Mouse (Mus musculus): ENCODE measurements around the gene Farsa. TPM values are rescaled to one million over a fixed set of nuclear protein-coding genes. Genes with fewer than 3 reads are reported as not detected.
"Not testable (repeated sequence)": the region's sequence is repeated elsewhere in the genome, so short reads cannot be mapped to it uniquely, and the experiment has no call there.

Gene Farsa
- total and polyA plus RNA-seq, 3 experiments = 39.6 to 182 (median 152) TPM

GRCm38 (mm10) chr8:84823653-84824052 lies 33.1 kb upstream of the Farsa start:
- H3K27me3 ChIP-seq (ENCODE audit: insufficient read depth, low read length) = no peaks in the 10 kb centered on the region
- peaks cover 9% of the 10 kb centered on the region for H3K36me3 ChIP-seq (replicated peaks)
- no peak for ATAC-seq (ENCODE audit: extremely low read depth, insufficient number of reproducible peaks, low FRiP score, poor library complexity, severe bottlenecking)
- H3K4me1 ChIP-seq (ENCODE audit: insufficient read depth, low read depth, low read length) = peaks cover 30% of the 10 kb centered on the region
- no peaks in the 10 kb centered on the region for H3K9me3 ChIP-seq (replicated peaks)
- no peak for TF ChIP-seq TAL1 (conservative IDR thresholded peaks at IDR 0.05; ENCODE audit: low read depth, low read length)
- no peak for TF ChIP-seq GATA1 (IDR thresholded peaks at IDR 0.05; ENCODE audit: borderline replicate concordance, low read length)
- TF ChIP-seq POLR2AphosphoS5 (IDR thresholded peaks at IDR 0.05; ENCODE audit: insufficient replicate concordance, low read depth, low read length) = no peak
- peak; percentile 77 for TF ChIP-seq CTCF (IDR thresholded peaks at IDR 0.05; ENCODE audit: low read depth, low read length)
- H3K4me3 ChIP-seq (ENCODE audit: low read depth, low read length) = no peak overlapping the region; the same call in 1 of the 2 replicates
- DNase-seq (ENCODE audit: low spot score) = peak; percentile 68

DNA sequence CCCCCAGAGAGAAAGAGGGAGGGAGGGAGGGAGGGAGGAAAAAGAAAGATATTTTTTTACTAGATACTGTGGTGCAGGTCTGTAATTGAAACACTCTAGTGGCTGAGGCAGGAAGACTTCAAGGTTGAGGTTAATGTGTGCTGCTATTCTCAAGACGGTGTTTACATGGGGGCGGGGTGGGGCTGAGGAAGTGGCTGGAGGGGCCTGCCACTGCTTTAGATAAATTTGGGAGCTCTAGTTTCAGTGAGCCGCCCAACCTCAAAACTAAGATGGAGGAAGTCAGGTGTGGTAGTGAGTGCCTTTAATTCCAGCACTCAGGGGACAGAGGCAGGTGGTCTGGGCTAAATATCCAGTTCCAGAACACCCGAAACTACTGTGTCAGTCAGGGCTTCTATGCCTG lies 31.2 kb upstream of the Farsa start:
- peaks cover 15% of the 10 kb centered on the region for H3K36me3 ChIP-seq (replicated peaks)
- H3K27me3 ChIP-seq (ENCODE audit: insufficient read depth, low read length) = no peaks in the 10 kb centered on the region
- no peak for TF ChIP-seq POLR2AphosphoS5 (IDR thresholded peaks at IDR 0.05; ENCODE audit: insufficient replicate concordance, low read depth, low read length)
- TF ChIP-seq GATA2 (IDR thresholded peaks at IDR 0.05; ENCODE audit: borderline replicate concordance, low read depth, low read length) = no peak
- TF ChIP-seq CTCF (IDR thresholded peaks at IDR 0.05; ENCODE audit: low read depth, low read length) = no peak
- no peak for TF ChIP-seq GATA1 (IDR thresholded peaks at IDR 0.05; ENCODE audit: borderline replicate concordance, low read length)
- no peaks in the 10 kb centered on the region for H3K9me3 ChIP-seq (replicated peaks)
- DNase-seq (ENCODE audit: low spot score) (no peak), ATAC-seq (ENCODE audit: extremely low read depth, insufficient number of reproducible peaks, low FRiP score, poor library complexity, severe bottlenecking) (no peak)
- H3K4me3 ChIP-seq (ENCODE audit: low read depth, low read length) = no peak overlapping the region
- peaks cover 38% of the 10 kb centered on the region for H3K4me1 ChIP-seq (ENCODE audit: insufficient read depth, low read depth, low read length)

- DNase-seq (ENCODE audit: low spot score); H3K27me3 ChIP-seq (ENCODE audit: insufficient read depth, low read length); ATAC-seq (ENCODE audit: extremely low read depth, insufficient number of reproducible peaks, low FRiP score, poor library complexity, severe bottlenecking); H3K9me3 ChIP-seq (replicated peaks); H3K4me3 ChIP-seq (ENCODE audit: low read depth, low read length): not testable (repeated sequence)
- Histone ChIP-seq H3K36me3 (replicated peaks) (peaks cover 15% of the 10 kb centered on the region), H3K4me1 (ENCODE audit: insufficient read depth, low read depth, low read length) (peaks cover 38% of the 10 kb centered on the region)
These were observed 30.3 kb upstream of the Farsa start for GRCm38 (mm10) chr8:84826518-84826917.

DNA sequence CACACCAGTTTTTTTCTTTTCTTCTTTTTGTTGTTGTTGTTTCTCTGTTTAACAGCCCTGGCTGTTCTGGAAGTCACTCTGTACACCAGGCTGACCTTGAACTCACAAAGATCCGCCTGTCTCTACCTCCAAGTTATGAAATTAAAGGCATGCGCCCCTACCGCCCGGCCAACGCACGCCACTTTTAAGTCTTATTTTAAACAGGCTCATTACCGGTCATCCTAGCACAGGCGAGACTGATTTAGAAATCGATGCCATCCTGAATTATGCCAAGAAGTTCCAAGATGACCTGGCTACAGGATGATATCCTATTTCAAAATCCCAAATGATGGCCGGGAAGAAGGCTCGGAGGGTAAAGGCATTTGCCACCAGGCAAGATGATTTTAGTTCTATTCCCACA lies 25.3 kb upstream of the Farsa start, which contains the start of gene Gadd45gip1:
Gadd45gip1 (plus strand) TSS at position 33 of the 400 bp plus-strand sequence.
- peaks cover 48% of the 10 kb centered on the region for H3K4me1 ChIP-seq (ENCODE audit: insufficient read depth, low read depth, low read length)
- no peaks in the 10 kb centered on the region for H3K27me3 ChIP-seq (ENCODE audit: insufficient read depth, low read length)
- peak within 1 kb of the TSS; percentile 98 for H3K4me3 ChIP-seq (ENCODE audit: low read depth, low read length)
- H3K36me3 ChIP-seq (replicated peaks) = peaks cover 43% of the 10 kb centered on the region
- no peak for DNase-seq (ENCODE audit: low spot score)
- no peaks in the 10 kb centered on the region for H3K9me3 ChIP-seq (replicated peaks)
- TF ChIP-seq POLR2AphosphoS5 (IDR thresholded peaks at IDR 0.05; ENCODE audit: insufficient replicate concordance, low read depth, low read length) = no peak
- TF ChIP-seq GATA2 (IDR thresholded peaks at IDR 0.05; ENCODE audit: borderline replicate concordance, low read depth, low read length) = no peak
- TF ChIP-seq TAL1 (conservative IDR thresholded peaks at IDR 0.05; ENCODE audit: low read depth, low read length) = no peak
- peak; percentile 40; the same call in 1 of the 2 replicates for TF ChIP-seq CTCF (IDR thresholded peaks at IDR 0.05; ENCODE audit: low read depth, low read length)
- no peak for TF ChIP-seq GATA1 (IDR thresholded peaks at IDR 0.05; ENCODE audit: borderline replicate concordance, low read length)
- no peak for ATAC-seq (ENCODE audit: extremely low read depth, insufficient number of reproducible peaks, low FRiP score, poor library complexity, severe bottlenecking)

GRCm38 (mm10) chr8:84832034-84832717 lies 24.6 kb upstream of the Farsa start:
- peaks cover 51% of the 10 kb centered on the region for H3K4me1 ChIP-seq (ENCODE audit: insufficient read depth, low read depth, low read length)
- no peaks in the 10 kb centered on the region for H3K9me3 ChIP-seq (replicated peaks)

GRCm38 (mm10) chr8:84832759-84833742 lies 23.7 kb upstream of the Farsa start:
- TF ChIP-seq GATA1 (IDR thresholded peaks at IDR 0.05; ENCODE audit: borderline replicate concordance, low read length) (no peak), POLR2AphosphoS5 (IDR thresholded peaks at IDR 0.05; ENCODE audit: insufficient replicate concordance, low read depth, low read length) (no peak), CTCF (IDR thresholded peaks at IDR 0.05; ENCODE audit: low read depth, low read length) (no peak), GATA2 (IDR thresholded peaks at IDR 0.05; ENCODE audit: borderline replicate concordance, low read depth, low read length) (no peak), TAL1 (conservative IDR thresholded peaks at IDR 0.05; ENCODE audit: low read depth, low read length) (no peak)
- H3K4me1 ChIP-seq (ENCODE audit: insufficient read depth, low read depth, low read length) = peaks cover 60% of the 10 kb centered on the region
- H3K27me3 ChIP-seq (ENCODE audit: insufficient read depth, low read length) = no peaks in the 10 kb centered on the region
- H3K9me3 ChIP-seq (replicated peaks) = no peaks in the 10 kb centered on the region
- DNase-seq (ENCODE audit: low spot score) (no peak), ATAC-seq (ENCODE audit: extremely low read depth, insufficient number of reproducible peaks, low FRiP score, poor library complexity, severe bottlenecking) (no peak)
- peak overlapping the region; percentile 98 for H3K4me3 ChIP-seq (ENCODE audit: low read depth, low read length)
- peaks cover 59% of the 10 kb centered on the region for H3K36me3 ChIP-seq (replicated peaks)

More at GRCm38 (mm10) chr8:84832034-84832717, 24.6 kb upstream of the Farsa start:
- H3K36me3 ChIP-seq (replicated peaks) = peaks cover 50% of the 10 kb centered on the region
- no peaks in the 10 kb centered on the region for H3K27me3 ChIP-seq (ENCODE audit: insufficient read depth, low read length)
- TF ChIP-seq GATA1 (IDR thresholded peaks at IDR 0.05; ENCODE audit: borderline replicate concordance, low read length) (no peak), POLR2AphosphoS5 (IDR thresholded peaks at IDR 0.05; ENCODE audit: insufficient replicate concordance, low read depth, low read length) (0 out of 2 replicates have a peak, but pooled peaks have one; percentile 46)
- DNase-seq (ENCODE audit: low spot score) = peak; percentile 57
- ATAC-seq (ENCODE audit: extremely low read depth, insufficient number of reproducible peaks, low FRiP score, poor library complexity, severe bottlenecking) = peak; percentile 28; the same call in 1 of the 2 replicates
- peak overlapping the region; percentile 98 for H3K4me3 ChIP-seq (ENCODE audit: low read depth, low read length)
